Mouse (Mus musculus): Measurements from ENCODE around the gene Mob4. TPM values are rescaled to one million over a fixed set of nuclear protein-coding genes. Genes with fewer than 3 reads are reported as not detected.

The Mob4 gene
- polyA plus RNA-seq, 2 experiments from 2014 or later: 97.5 to 143 TPM

DNA sequence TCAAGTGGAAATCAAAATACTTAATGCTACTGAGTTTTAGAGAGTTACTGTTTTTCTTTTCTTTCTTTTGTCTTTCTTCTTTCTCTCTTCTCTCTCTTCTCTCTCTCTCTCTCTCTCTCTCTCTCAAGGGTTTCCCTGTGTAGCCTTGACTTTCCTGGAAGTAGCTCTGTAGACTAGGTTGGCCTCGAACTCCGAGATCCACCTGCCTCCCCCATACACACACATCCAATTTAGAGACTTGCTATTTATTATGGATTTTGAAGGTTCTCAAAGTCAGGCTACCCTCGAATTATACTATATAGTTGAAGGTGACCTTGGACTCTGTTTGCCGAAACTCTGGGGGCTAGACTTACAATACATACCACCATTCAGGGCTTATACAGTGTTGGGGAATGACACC, 1.3 kb downstream of the Mob4 start:
- ATAC-seq: no peak

DNA sequence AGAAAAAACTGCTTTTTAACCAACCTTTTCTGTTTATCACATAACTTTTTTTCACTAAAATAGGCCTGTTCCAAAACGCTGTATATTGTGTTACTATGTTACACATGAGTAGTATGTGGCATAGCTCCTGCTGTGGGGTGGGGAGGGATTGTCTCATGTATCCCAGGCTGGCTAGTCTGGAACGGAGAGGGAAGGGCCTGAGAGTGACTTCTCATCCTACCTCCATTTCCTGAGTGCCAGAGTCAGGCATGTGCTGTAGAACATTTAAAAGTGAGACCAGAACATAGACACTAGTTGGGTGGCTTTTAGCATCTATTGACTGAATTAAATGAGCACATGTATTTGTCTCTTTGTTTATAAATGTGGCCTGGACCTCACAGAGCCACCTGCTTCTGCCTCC, 2.1 kb downstream of the Mob4 start:
- no peak for ATAC-seq

DNA sequence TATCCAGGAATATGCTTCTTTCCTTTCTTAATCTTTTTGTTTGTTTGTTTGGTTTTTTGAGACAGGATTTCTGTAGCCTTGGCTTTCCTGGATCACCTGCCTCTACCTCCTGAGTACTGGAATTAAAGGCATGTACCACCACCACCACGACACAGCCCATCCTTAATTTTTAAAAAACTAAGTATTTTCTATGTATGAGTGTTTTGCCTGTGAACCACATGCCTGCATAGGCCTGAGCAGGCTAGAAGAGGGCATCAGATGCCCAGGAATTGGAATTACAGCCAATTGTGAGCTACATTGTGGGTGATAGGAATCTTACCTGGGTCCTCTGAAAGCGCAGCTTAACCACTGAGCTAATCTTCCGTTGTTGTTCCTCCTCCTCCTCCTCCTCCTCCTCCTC, 3.3 kb downstream of the Mob4 start:
- no peak for ATAC-seq

DNA sequence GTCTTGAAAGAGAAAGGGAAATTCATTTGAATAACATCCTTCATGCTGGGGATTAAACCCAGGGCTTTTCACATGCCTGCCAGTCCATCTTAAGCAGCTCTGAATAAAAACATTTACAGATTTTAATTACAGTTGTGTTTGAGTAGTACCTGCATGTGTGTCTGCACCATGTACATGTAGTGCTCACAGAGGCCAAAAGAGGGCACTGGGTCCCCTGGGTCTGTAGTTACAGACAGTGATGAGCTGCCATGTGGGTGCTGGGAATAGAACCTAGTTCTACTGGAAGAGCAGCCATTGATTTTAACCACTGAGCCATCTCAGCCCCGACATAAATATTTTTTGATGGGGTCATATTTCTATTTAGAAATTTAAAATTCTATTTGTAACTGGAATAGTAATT, 4.8 kb downstream of the Mob4 start:
- no peak for ATAC-seq

DNA sequence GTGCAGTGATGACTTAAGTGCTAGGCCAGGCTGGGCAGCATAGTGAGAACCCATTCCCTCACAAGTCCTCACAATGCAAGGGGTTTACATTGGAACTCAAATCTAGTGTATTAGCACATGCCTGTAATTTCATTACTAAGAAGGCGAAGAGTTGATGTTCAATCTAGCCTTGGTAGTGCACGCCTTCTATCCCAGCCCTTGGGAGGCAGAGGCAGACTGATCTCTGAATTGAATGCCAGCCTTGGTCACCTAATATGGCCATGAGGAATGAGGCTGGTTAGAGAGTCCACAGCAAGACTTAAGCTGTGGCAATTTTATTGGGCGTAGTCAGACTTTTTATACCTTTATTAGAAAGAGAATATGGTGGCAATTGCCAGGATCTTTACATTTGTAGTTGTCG, 13.3 kb downstream of the Mob4 start:
- no peak for ATAC-seq

DNA sequence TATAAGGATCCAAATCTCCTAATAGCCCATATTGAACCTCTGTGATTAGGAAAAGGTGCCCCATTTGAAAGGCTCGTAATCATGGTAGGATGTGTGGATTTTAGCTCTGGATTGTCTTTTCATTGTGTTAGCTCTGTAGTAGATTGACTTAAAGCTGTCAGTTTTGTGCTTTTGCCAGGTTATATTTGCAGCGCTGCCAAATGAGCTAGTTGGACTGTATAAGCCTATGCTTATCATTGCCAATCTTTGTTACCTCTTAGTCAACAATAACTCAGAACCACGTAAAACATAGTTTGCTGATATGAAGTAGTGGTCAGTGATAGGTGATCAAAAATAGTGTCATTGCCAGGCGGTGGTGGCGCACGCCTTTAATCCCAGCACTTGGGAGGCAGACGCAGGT, 14.5 kb downstream of the Mob4 start:
- no peak for ATAC-seq

DNA sequence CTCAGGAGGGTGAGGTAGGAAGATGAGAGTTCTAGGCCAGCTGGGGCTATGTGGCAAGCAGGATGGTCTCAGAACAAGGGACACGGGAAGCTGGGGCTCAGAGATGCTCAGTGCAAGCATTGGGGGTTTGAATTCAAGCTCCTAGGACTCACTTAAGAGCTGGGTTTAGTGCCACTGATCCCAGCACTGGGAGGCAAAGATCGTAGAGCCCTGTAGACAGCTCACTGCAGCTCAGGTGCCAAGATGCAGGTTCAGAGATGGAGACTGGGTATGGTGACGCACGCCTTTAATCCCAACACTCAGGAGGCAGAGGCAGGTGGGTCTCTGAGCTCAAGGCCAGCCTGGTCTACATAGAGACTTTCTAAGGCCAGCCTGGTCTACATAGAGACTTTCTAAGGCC, 26.3 kb downstream of the Mob4 start:
- no peak for ATAC-seq

DNA sequence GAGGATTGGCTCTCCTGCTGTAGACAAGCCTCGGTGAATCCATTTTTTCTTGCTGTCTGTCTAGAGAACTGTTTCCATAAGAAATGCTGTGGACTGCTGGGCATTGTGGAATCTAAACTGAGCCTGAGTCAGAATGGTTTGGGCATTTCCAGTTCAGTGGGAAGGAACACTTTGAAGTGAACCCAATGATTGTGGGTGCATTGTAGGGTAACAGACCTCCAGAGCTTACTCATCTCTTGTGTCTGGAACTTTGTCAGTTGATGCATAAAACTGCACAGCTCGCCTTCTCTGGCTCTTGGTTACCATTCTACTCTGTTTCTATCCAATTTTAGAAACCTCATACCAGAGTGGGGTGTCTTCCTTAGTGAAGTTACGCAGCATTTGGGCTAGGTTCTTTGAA, 27.2 kb downstream of the Mob4 start:
- ATAC-seq: no peak

DNA sequence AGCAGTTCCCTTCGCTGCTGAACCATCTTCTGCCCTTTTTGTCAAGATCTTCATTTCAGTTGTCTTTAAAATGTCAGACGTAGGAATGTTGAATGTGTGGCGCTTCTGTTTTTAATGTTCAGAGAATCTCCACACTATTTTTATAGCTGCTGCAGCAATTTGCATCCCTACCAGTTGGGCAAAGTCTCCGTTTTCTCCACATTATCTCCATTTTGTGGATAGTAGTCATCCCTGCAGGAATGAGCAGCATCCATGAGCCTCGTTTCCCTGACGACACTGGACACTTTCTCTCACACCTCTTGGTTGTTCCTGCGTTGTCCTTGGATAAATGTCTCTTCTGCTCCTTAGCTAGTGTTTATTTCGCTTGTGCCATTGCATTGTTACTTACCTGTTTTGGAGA, 27.8 kb downstream of the Mob4 start:
- no peak for ATAC-seq

DNA sequence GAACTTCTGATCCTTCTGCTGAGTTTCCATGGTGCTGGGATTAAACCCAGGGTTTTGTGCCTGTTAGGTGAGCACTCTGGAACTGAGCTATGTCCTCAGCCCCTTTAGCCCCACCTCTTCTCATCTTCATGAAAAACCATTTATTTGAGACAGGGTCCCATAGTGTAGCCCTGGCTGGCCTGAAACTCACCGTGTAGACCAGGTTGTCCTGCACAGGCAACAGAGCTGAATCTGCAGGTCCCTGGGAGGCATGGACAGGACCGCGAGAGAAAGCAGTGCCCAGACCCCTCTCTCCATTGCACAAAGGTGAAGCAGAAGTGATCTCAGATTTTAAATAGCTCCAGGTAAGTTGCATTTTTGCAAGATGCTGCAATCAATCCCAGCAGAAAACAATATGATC, 29.2 kb downstream of the Mob4 start:
- ATAC-seq: no peak

DNA sequence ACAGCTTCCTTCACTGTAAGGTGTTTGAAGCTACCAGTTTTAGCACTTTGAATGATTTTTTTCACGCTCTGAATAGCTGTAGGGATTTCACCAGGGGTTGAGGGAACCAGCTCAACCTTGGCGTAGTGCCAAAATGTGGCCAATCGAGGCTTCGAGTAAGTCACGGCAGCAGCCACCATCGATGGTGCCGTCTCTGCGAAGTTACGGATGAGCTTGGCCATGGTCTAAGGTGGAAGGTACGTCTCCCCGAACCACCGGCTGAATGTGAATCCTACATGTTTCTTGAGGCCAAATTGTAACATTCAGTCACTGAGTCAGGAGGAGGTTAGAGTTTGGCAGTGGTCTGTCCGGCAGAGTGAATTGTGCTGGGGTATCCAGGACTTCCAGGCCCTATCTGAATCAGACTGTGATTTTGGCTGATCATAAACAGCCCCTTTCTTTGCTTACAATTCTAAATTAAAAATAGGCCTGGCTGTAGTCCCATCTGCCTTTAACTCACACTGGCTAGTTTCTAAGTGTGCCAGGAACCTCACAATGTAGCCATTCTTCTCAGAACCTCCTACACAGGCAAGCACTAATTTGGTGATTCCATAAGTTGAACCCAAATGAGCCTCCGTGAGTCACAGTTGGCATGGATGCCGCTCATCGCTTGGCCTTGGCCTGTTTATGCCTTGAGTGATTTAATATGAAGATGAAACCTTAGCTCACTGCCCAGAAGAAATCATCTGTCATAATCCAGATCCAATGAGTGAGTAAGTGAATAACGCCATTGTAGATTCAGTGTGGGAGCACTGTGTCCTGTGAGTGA, 30.0 kb downstream of the Mob4 start:
- ATAC-seq: no peak

DNA sequence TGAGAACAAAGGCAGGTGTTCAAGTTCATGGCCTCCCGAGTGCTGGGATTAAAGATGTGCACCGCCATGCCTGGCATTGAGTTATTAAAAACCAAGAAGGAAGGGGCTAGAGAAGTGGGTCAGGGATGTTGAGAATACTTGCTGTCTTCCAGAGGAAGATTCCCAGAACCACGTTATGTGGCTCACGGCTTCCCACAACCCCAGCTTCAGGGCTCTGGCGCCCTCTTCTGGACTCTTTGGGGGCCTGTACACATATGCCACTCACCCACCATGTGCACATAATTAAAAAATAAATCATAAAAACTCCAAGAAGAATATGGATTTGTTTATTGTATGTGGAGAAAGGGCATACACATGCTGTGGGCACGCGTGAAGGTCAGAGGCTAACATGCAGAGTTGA, 30.9 kb downstream of the Mob4 start:
- no peak for ATAC-seq

DNA sequence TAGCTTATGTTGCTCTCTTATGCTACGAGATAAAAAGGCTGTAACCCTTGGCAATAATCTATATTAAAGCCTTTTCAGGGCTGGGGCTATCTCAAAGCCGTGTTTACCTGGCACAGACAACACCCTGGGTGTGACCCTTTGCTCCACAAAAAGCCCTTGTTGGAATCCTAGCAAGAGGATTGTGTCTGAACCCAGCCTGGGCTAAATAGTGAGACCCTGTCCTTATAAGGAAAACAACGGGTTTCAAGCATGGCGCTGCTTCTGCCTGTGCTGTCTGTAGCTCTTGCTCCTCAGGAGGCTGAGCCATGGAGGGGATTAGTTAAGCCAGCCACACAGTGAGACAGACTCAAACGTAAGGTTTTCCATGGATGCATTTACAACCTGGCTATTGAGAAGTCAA, 31.8 kb downstream of the Mob4 start:
- no peak for ATAC-seq

DNA sequence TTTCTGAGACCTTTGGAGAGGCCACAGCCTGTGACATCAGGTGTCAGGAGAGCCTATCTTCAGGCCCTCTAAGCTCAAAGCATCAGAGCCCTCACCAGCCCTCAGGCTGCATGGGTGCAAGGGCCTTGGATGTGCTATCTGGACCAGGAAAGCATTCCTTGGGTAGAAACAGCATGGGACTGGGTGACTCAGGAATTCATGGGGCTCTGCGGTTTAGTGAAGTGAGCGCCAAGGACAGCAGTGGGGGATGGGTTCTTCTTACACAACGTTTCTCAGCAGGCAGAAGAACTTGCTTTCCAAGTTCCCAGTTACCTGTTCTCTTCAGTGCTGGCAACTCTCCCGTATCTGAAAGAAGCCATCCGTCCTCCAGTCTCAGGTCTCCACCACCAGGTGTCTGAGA, 33.0 kb downstream of the Mob4 start:
- ATAC-seq: no peak

DNA sequence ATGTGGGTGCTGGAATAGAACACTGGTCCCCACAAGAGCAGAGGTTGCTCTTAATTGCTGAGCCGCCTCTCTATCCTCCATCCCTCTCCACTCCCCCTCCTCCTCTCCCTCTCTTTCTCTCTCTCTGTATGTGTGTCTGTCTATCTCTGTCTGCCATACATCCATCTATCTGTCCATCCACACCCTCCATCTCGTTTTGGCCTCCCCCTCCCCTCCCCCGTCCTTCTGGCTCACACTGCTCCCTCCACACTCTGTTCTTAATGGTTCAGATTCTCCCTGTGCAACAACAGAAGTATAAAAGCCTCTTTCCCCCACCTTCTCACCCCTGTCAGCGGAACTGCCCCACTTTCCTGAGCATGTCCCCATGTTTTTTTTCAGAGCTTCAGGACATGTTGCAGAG, 36.5 kb downstream of the Mob4 start:
- no peak for ATAC-seq

DNA sequence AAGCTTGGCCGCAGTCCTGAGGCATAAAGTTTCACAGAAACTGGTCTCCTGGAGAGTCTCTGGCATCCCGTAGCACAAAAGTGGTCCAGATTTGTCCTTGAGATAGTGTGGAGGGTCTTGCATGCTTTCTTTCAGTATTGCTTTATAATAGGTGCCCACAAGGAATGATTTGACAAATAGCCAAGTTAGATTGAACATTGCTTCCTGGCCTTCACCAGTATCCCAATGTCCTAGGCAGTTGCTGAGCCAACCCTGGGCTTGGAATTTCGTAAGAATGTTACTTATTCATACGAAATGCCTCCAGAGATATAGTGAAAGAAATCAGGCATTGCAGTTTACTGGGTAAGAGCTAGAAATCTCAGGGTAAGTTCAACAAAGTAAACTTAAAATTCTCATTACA, 37.6 kb downstream of the Mob4 start:
- no peak for ATAC-seq

DNA sequence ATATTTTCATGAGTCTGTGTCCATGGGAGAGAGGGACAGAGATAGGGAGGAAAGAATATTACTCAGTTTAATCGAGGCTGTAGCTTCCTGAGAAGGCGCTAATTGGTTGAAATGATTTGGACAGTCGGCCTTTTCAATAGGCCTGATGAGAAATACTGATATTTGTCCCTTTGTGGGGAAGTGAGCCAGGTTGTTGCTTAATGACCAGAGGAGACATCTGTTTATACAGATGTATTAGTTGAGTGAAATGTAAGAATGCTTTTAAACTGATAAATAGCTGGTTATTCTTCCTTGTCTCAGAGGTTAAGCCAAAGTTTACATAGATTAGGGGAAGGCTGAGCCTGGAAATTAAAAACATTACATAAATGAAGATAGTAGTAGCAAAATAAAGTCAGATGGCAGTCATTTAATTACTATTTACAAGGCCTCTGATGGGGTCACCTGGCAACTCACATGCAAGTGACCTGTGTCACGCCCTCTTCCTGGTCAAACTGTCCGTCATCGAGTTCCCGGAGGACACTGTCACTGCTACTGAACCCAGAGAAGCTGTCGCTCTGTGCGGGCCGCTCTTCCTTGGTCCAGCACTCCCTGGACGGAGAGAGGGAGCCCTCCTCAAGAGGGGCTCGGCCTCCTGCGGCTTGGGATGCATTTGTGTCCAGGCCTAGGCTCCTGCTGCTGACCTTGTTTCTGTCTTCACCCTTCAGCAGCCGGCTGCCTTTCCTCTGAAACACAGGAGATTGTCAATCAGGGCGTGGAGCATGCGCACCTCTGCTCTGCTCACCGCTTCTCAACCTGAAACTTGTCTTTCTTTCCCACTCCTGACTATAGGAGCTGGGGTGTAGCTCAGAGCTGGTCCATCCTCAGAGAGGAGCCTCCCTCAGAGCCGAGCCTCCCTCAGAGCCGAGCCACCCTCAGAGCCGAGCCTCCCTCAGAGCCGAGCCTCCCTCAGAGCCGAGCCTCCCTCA, 40.6 kb downstream of the Mob4 start:
- no peak for ATAC-seq

DNA sequence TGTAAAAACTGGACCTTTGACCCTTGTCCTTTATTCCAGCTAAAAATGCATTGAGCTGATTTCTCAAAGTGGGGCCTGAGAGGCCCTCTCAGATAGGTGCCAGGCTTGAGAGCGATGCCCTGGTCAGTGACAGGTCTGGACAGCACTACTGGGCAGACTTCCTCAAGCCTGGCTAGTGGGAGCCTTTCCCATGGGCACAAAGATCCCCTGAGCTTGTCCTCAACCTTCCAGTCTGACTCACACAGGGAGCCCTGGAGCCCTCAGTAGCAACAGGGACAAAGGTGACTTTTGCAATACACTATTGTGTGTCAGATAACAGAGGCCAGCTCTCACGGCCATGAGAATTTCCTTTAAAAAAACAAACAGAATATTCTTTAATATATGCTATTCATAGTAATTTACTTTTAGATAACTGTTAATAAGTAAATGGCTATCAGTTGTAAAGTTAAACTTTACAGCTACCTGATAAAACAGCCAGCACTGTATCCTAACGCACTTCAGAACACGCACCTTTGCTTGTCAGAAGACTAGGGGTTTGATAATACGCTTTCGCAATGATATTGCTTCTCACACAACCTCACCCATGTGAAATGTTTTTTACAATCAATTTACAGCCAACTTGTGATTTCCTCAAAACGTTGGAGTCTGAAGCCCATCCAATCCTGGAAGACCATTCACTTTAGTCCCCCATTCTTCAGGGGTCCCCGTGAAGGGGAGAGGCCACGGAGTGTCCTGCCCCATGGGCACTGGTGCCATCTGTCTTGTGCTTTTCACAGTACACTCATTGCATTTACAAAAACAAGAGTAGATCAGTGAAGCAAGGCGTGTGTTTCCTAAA, 42.9 kb downstream of the Mob4 start:
- no peak for ATAC-seq

DNA sequence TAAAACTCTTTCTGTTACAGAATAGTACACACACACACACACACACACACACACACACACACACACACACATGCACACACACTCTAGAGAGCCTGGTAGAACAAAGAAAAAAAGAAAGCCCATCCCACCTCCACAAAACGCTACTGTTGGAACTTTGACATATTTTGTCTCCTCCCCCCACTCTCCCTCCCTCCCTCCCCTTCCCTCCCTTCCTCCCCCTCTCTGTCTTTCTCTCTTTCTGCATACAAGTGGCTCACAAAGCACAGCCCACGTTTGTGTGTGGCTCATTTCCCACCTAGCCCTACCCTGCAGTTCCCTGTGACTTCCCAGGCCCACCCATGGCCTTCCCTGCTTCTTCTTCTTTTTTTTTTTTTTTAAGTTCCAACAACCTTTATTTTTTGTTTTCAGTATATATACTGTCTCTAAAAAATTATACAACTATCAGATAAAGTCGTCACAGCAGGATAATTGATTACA, 43.6 kb downstream of the Mob4 start:
- no peak for ATAC-seq

DNA sequence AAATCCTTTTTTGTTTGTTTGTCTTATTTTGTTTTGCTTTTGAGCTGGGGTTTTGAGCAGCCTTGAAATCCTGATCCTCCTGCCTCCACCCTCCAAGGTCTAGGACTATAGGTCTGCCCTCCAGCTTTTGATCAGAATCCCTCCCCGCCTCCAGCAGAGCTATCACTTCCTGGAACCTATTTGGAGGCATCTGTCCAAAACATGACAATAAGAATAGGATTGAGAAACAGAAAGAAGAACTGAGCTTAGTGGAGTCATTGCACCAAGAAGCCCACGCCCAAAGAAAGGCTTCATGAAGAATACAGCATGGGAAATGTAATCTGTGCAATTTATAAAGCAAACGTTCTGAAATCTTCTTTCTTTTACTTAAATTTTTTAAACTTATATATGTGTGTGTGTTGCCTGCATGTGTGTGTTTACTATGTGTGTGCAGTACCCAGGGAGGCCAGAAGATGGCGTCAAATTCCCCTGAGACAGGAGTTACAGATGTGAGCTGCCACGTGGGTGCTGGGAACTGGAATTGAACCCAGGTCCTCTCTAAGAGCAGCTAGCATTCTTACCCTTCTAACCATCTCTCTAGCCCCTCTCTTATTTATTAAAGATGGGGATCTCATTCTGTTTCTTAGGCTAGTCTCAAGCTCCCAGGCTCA, 49.0 kb downstream of the Mob4 start:
- ATAC-seq: no peak

DNA sequence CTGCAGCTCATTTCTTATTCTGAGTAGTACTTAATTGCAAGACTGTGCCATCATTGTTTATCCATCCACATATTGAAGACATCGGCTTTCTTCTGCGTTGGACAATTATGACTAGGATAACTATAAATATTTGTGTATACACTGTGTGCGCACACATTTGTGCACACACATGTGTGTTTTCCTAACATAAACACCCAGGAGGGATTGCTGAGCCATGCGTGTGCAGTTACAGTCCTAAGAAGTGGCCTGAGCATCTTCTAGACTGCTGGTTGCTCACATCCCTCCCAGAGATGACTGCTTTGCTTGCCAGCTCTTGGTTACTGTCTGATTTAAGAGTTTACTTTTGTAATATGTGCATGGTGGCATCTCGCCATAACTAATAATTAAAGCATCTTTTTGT, 51.4 kb downstream of the Mob4 start:
- ATAC-seq: no peak

DNA sequence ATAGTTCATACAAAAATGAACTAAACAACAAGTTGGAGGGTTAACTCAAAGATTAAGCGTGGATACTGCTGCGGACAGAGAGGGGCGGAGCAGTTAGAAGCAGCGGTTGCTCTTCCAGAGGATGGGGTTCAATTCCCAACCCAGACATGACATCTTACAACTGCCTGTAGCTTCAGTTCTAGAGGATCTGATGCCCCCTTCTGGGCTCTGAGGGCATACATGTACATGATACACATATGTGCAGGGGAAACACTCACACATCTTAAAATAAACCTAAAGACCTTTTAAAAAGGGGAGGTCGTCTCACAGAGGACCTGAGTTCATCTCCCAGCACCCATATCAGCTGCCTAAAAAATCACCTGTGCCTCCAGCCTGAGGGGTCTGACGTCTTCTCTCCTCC, 54.7 kb downstream of the Mob4 start:
- no peak for ATAC-seq

Data from activated CD4-positive, CD25-positive, alpha-beta regulatory T cell, adult 4 months (primary cell).